Mouse (Mus musculus) cortical plate, adult 2 months (tissue): ENCODE data around the gene Elp4. TPM values are rescaled to one million over a fixed set of nuclear protein-coding genes. Genes with fewer than 3 reads are reported as not detected.

ENCODE experiments used
- H3K27ac ChIP-seq: fragments of 200-500 bp; 2 replicates; pipeline ENCODE4 v1.5.1; 2012; ENCODE audit warnings: low read length, control low read depth, inconsistent platforms; ENCODE audit not compliant: insufficient read depth
- H3K4me1 ChIP-seq: fragments of 200-500 bp; 2 replicates; pipeline ENCODE4 v1.6.1; 2011; ENCODE audit warnings: low read length; ENCODE audit not compliant: control insufficient read depth, insufficient read depth
- H3K4me3 ChIP-seq: fragments of 200-500 bp; 2 replicates; pipeline ENCODE4 v1.5.1; 2011; ENCODE audit warnings: mild to moderate bottlenecking, low read length, control low read depth; ENCODE audit not compliant: insufficient read depth
- CTCF ChIP-seq: fragments of 200-500 bp; IDR thresholded peaks from 2 replicates; pipeline ENCODE4 v1.5.1; 2011; ENCODE audit warnings: mild to moderate bottlenecking, control low read depth, low read length; ENCODE audit not compliant: insufficient read depth; ENCODE audit errors: extremely low read depth
- POLR2A ChIP-seq: fragments of 200-500 bp; IDR thresholded peaks from 2 replicates; pipeline ENCODE4 v1.6.1; 2011; ENCODE audit warnings: mild to moderate bottlenecking, low read length, control low read depth; ENCODE audit not compliant: insufficient read depth; ENCODE audit errors: extremely low read depth
- polyA plus RNA-seq: library from polyadenylated mRNA; depleted of rRNA; stranded (reverse); fragments of >200 nt; gene quantifications from 2 replicates; pipeline ENCODE4 v1.2.3, GENCODE M21; 2012

Elp4 gene
- polyA plus RNA-seq, 1 experiment, result 9.0 TPM

GRCm38 (mm10) chr2:105806571-105806970, 97.8 kb downstream of the Elp4 start:
- Histone ChIP-seq H3K27ac (no peak overlapping the region), H3K4me1 (no peaks in the 10 kb centered on the region), H3K4me3 (no peak overlapping the region)
- TF ChIP-seq POLR2A, result no peak
- no peak for TF ChIP-seq CTCF

- no peak overlapping the region for H3K27ac ChIP-seq
- H3K4me1 ChIP-seq, result no peaks in the 10 kb centered on the region
- no peak overlapping the region for H3K4me3 ChIP-seq
- TF ChIP-seq CTCF (no peak), POLR2A (no peak)
Measured at GRCm38 (mm10) chr2:105806047-105806446, 98.3 kb downstream of the Elp4 start.

GRCm38 (mm10) chr2:105805210-105805609, 99.2 kb downstream of the Elp4 start:
- Histone ChIP-seq H3K27ac (no peak overlapping the region), H3K4me3 (no peak overlapping the region), H3K4me1 (no peaks in the 10 kb centered on the region)
- no peak for TF ChIP-seq CTCF
- TF ChIP-seq POLR2A, result no peak

- H3K4me3 ChIP-seq, result no peak overlapping the region
- H3K27ac ChIP-seq, result no peak overlapping the region
- TF ChIP-seq POLR2A (no peak), CTCF (no peak)
- no peaks in the 10 kb centered on the region for H3K4me1 ChIP-seq
Measured at GRCm38 (mm10) chr2:105804506-105804905, 99.9 kb downstream of the Elp4 start.

- TF ChIP-seq POLR2A (no peak), CTCF (no peak)
- H3K4me3 ChIP-seq, result no peak overlapping the region
- H3K27ac ChIP-seq, result no peak overlapping the region
- H3K4me1 ChIP-seq, result no peaks in the 10 kb centered on the region
Measured at GRCm38 (mm10) chr2:105803427-105803826, 100.9 kb downstream of the Elp4 start.

- H3K4me1 ChIP-seq, result no peaks in the 10 kb centered on the region
- no peak overlapping the region for H3K4me3 ChIP-seq
- H3K27ac ChIP-seq, result no peak overlapping the region
- TF ChIP-seq POLR2A (no peak), CTCF (no peak)
Measured at GRCm38 (mm10) chr2:105802902-105803301, 101.5 kb downstream of the Elp4 start.

GRCm38 (mm10) chr2:105801536-105801935, 102.8 kb downstream of the Elp4 start:
- no peak overlapping the region for H3K27ac ChIP-seq
- TF ChIP-seq CTCF, result no peak
- TF ChIP-seq POLR2A, result no peak
- no peaks in the 10 kb centered on the region for H3K4me1 ChIP-seq

GRCm38 (mm10) chr2:105800694-105801093, 103.7 kb downstream of the Elp4 start:
- Histone ChIP-seq H3K4me1 (no peaks in the 10 kb centered on the region), H3K27ac (no peak overlapping the region), H3K4me3 (no peak overlapping the region)
- TF ChIP-seq POLR2A, result no peak
- TF ChIP-seq CTCF, result no peak

More at GRCm38 (mm10) chr2:105801536-105801935, 102.8 kb downstream of the Elp4 start:
- no peak overlapping the region for H3K4me3 ChIP-seq

GRCm38 (mm10) chr2:105799840-105800239, 104.5 kb downstream of the Elp4 start:
- Histone ChIP-seq H3K4me3 (no peak overlapping the region), H3K4me1 (no peaks in the 10 kb centered on the region), H3K27ac (no peak overlapping the region)
- TF ChIP-seq POLR2A (no peak), CTCF (no peak)

GRCm38 (mm10) chr2:105797842-105798241, 106.5 kb downstream of the Elp4 start:
- H3K4me1 ChIP-seq, result no peaks in the 10 kb centered on the region
- TF ChIP-seq CTCF (no peak), POLR2A (no peak)
- H3K27ac ChIP-seq, result no peak overlapping the region
- no peak overlapping the region for H3K4me3 ChIP-seq

- H3K4me1 ChIP-seq, result no peaks in the 10 kb centered on the region
- no peak overlapping the region for H3K27ac ChIP-seq
- TF ChIP-seq POLR2A (no peak), CTCF (no peak)
- no peak overlapping the region for H3K4me3 ChIP-seq
Measured at GRCm38 (mm10) chr2:105796101-105796500, 108.3 kb downstream of the Elp4 start.

GRCm38 (mm10) chr2:105792339-105793120, 111.8 kb downstream of the Elp4 start:
- Histone ChIP-seq H3K27ac (no peak overlapping the region), H3K4me1 (no peaks in the 10 kb centered on the region), H3K4me3 (no peak overlapping the region)
- no peak for TF ChIP-seq POLR2A
- no peak for TF ChIP-seq CTCF
